Mouse (Mus musculus) bone marrow macrophage, adult 2 months (primary cell): Measurements from ENCODE around the gene Rimklb.

Experiments
- CTCF ChIP-seq: IDR thresholded peaks from 2 replicates; pipeline ENCODE4 v1.5.1; 2012; ENCODE audit warnings: low read depth, mild to moderate bottlenecking, low read length, moderate library complexity
- POLR2A ChIP-seq: IDR thresholded peaks from 2 replicates; pipeline ENCODE4 v1.6.1; 2012; ENCODE audit warnings: mild to moderate bottlenecking, low read depth, low read length, borderline replicate concordance

DNA sequence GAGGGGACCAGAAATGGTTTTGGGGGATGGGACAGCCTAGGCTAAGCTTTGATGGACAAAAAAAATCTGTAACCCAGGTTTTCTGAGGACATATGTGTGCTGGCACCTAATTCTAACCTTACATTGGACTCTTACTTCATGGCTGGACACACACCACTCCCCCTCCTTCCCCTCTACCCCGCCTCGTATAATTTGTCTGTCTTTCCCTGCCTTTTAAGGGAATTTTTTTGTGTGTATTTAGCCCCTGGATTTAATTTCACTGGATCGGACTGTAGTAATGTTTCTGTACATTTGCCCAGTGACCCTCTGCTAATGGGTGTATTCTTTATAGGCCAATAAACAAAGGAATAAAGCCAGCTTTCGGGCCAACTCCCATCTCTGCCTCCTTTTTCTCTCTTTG lies 6.5 kb upstream of the Rimklb start:
- no peak for TF ChIP-seq CTCF
- no peak for TF ChIP-seq POLR2A
